Mouse (Mus musculus): ENCODE data around the gene Tent5b.
A peak's percentile ranks its signal among the peaks of the same experiment; 100 is the strongest.

The Tent5b gene

DNA sequence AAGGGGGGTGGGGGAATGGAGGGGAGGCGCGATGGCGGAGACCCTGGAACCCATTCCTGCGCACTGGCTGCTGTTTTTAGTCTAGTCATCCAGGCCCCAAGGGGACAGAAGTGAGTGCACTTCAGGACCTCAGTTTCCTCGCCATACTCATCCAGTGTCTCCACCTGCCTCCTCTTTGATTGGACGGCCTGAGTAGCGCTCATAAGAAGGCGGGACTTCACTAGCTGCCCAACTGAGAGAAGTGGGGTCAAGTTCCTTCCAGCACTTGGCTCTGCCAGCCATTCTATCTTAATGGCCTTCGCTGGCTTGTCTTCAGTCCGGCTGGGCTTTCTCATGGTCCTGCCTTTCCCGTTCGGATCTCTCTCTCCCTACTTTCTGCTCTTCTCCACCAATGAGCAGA is 10.8 kb upstream of the Tent5b start:
- DNase-seq (ENCODE audit: low read depth, low spot score): peak; percentile 72

DNA sequence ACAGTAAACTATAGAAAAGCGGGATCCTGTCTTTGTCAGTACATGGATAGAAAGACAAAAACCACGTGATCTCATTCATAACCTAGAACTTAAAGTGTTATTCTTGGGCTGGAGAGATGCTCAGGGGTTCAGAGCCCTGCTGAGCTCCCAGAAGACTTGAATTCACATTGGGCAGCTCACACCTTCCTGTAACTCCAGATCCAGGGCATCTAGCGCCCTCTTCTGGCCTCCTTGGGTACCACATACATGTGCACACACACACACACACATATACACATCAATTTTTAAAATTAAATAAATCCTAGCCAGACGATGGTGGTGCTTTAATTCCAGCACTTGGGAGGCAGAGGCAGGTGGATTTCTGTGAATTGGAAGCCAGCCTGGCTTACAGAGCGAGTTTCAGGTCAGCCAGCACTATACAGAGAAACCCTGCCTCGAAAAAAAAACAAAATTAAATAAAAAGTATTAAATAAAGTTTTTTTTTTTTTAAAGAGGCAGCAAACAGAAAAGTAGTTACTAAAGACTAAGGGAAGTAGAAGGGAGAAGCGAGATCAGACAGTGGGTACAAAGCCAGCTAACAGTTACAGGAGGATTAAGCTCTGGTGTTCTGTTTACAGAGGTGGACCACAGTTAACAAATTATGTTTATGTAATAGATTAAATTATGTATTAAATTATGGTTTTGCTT is 8.7 kb upstream of the Tent5b start:
- no peak for DNase-seq (ENCODE audit: low read depth, low spot score)

DNA sequence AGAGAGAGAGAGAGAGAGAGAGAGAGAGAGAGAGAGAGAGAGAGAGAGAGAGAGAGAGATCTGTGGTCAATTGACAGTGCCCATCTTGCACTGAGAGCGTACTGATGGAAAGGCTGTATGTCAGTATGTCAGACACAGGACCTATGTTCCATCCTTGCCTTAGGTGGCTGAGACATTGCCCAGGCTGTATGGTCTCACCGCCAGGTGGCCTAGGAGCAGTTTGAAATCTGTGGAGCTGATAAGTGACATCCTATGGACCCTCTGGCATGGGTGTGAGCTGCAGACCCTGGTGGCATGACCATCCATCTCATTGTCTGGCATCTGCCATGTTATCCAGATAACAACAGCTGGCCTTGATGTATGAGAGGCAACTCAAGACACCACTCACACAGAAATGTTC is 6.1 kb upstream of the Tent5b start:
- no peak for DNase-seq (ENCODE audit: low read depth, low spot score)

DNA sequence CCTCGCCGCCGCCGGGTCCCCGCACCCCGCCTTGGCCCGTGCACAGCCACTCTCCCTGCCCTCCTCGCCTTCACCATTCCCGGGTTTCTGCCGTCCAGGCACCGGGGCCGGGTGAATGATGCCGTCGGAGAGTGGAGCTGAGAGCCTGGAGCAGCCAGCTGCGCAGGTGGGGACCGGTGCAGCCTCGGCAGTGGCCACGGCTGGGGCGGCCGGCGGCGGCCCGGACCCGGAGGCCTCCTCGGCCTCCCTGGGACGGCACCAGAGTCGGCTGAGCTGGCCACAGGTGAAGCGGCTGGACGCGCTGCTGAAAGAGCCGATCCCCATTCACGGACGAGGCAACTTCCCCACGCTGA is 229 bp downstream of the Tent5b start:
- DNase-seq (ENCODE audit: low read depth, low spot score): no peak

DNA sequence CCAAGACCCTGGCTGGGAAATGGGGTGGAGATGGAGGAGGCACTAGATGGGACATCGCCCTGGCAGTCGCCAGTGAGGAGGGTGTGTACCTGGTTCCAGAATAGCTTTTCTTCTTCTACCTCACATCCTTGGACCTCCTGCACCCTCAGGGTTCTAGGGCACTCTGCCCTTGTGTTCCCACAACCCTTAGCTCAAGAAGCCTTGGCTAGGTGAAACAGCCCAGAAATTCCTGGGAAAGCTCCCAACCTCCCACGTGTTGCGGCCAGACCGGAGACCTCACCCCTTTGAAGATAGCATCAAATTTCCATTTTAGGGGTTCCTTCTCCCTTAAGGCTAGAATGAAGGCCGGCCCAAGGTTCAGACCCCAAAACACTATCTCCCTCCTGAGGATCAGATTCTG is 822 bp downstream of the Tent5b start:
- DNase-seq (ENCODE audit: low read depth, low spot score): no peak

DNA sequence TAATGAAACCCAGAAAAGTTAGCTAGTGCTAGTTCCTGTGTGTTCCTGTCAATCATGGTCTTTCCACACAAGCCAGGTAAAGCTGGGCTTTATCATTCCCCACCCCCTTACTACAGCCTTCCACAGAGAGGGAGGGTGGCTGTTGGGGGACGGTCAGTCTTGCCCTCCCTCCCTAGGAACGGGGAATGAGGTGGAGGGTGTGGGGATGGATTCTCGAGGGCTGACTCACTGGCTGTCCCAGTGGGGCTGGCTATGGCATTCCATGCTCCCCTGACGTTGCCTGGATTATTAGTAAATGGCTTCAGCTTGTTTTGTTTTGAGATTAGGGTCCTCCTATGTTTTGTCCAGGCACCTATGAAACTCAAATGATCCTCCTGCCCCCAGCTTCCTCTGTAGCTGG is 1.6 kb downstream of the Tent5b start:
- DNase-seq (ENCODE audit: low read depth, low spot score): no peak

DNA sequence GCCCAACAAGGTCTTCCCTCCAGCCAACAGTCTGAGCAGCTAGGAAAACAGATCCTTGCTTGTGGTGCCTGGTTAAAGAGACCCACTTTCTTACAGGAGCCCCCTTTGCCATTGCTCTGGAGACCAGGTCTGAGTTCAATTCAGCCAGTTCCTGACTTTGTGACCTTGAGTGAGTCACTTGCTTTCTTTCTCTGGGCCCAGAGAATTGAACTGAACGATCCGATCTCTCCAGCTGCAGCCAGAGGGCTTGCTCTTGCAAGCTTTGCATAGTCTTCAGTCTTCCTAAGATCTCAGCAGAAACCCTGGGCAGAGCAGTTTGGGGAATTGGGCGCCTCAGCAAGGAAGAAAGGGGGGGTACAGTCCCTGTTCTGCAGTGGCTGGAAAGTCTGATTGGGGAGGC is 2.5 kb downstream of the Tent5b start:
- no peak for DNase-seq (ENCODE audit: low read depth, low spot score)

DNA sequence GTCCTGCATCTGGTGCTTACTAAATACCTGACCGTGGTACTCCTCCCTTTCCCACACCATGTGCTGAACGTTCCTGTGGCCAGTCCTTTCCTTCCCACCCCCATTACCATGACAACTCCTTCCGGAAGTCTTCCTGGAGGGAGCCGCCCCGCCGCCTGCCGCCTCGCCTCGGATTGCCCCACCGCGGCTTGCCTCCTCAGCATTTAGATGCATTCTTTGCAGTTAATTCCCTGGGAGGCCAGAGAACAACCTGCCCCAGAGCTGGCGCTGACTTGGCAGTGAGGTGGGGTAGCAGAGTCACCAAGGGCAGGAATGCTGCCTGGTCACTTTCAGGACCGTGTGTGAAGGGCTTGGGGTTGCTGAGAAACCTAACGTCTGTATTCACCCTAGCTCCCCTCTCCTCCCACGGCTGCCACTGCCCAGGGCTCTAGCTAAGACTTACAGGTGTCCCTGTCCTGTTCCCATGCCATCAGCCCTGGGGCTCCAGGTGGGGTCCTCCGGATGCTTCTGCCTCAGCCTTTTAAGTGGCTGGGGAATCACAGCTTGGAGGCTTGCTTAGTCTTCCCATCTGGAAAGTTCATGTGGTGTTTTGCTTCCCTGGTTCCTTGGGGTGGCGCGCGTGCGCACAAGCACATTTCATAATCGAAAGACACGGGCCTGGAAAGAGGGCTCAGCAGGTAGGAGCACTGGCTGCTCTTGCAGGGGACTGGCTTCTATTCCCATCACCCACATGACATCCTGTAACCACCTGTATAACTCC is 4.5 kb downstream of the Tent5b start:
- no peak for DNase-seq (ENCODE audit: low read depth, low spot score)

DNA sequence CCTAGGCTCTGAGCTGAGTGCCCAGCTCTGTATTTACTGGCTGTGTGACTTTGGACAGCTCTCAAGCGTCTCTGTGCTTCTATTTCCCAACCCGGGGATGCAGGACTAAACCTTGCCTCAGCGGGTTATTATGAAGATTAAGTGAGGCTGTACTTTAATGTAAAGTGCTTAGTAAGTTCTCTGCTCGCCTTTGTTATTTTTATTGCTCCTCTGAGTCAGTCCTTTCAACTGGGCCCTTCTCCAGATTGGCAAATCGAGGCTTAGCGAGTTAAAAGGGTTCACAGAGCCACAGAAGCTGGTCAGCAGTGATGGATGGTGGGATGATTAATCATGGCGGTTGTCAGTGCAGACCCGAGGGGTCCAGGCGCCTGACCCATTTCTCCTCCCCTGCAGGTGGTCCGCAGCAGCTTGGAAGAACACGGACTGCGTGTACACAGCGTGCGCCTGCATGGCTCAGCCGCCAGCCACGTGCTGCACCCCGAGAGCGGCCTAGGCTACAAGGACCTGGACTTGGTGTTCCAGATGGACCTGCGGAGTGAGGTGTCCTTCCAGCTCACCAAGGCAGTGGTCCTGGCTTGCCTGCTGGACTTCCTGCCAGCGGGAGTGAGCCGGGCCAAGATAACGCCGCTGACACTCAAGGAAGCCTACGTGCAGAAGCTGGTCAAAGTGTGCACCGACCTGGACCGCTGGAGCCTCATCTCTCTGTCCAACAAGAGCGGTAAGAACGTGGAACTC is 5.9 kb downstream of the Tent5b start:
- no peak for DNase-seq (ENCODE audit: low read depth, low spot score)

DNA sequence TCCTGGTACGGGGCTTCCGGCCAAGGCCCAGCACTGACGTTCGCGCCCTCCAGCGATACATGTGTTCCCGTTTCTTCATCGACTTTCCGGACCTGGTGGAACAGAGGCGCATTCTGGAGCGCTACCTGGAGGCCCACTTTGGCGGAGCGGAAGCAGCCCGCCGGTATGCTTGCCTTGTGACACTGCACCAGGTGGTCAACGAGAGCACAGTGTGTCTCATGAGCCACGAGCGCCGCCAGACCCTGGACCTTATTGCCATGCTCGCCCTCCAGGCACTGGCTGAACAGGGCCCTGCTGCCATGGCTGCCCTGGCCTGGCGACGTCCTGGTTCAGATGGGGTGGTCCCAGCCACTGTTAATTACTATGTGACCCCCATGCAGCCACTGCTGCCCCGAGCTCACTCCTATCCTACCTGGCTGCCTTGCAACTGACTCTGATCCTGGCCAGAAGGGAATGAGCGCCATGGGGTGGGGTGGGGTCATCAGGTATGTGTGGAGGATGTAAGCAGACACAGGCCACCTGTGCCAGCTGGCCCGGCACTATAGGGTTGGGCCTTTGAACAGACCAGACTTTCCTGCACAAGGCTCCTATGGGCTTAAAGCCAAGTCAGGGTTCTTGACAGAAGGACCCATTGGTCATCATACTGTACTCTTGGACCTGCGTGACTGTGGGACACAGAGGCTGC is 6.9 kb downstream of the Tent5b start:
- no peak for DNase-seq (ENCODE audit: low read depth, low spot score)

DNA sequence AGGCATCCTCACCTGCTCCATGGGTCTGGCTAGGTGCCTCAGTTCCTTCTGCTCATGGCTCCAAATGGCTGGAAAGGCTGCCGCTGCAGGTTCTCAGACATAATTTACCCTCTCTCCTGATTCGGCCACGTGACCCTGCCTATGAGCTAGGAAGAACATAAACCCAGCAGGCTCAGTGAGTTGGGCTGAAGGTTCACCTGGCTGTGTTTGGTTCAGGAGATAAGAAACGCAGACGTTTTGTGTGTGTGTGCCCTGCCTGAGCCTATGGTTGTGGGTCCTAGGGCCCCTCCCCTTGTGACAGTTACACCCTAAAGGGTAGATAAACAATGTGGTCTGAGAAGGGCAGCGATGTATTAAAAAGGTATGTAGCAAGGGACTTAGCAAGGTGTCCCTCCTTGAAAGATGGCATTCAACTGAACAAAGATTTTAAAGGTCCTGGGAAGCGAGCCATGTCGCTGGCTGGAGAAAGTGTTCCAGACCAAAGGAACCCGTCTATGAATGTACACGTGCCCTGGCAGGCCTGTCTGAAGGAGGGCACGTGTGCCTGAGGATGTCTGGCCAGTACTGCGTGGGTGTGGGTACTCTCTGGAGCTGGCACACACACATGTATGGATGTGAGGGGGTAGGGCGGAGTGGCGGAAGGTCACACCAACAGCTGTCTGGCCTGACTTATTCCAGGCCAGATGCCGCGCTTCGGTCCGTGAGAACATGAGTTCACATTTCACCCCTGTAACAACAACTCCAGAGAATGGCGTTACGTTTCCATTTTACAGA is 8.9 kb downstream of the Tent5b start:
- DNase-seq (ENCODE audit: low read depth, low spot score): no peak

DNA sequence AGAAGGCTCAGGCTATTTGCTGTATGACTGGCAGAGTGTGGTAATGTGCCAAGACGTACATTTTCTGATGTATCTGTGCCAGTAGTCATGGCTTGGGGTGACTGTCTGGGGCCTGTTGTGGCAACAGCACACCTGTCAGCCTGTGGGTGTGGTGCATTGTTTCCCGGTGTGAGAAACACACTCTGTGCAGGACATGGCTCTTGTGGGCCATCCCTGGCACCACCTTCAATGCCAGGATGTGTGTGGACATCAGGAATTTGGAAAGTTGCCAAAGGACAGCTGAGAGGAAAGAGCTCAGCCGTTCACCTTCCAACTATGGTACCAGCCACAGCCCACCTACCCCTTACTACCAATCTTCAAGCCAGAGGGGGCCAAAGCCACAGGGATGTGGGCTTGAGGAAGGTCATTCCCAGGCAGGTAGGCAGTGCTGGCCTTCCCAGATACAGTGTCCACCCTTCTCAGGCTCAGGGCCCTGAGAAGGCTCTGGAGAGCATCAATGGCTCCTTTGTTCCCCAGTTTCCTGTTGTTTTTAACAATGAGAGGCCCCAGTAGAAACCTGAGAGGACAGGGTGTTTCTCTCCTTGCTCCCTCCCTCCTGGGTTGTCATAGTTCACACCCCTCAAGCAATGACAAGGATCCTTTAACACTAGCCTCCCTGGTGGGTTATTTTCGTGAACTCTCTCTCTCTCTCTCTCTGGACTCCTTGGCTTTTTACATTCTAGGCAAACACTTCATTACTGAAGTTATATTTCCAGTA is 9.7 kb downstream of the Tent5b start:
- DNase-seq (ENCODE audit: low read depth, low spot score): no peak

DNA sequence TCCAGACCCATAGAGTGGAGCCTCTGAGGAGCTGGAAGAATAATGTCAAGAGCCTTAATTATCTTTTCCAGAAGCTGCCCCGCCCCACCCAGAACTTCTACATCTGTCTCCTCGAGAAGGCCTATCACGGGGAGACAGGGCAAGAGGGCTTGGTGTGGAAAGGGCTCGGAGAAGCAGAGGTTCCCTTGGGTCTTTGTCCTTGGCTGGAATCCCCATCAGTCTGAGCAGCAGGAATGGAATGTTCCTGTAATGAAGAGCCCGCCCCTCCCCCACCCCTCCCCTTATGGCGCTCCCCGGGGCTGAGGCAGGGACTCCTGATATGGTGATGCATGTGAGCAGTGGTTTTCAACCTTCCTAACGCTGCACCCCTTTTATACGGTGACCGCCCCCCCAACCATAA is 11.9 kb downstream of the Tent5b start:
- DNase-seq (ENCODE audit: low read depth, low spot score): peak; percentile 69

DNA sequence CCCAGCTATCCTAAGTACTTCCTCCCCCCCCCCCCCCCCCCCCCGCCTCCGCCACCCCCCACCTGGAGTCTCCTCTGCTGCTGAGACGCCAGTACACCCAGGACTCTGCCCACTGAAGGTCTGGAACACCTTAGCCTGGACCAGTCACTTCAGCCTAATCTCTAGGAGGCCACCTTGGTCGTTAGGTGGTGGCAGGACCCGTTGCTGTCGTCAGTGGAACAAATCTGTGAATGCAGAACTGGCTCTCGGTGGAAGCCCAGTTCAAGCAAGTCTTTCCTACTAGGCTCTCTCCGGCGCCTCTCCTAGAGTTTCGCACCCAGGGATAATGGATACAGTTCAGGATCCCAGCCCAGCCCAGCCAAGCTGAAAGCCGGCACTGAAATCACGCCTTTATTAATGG is 14.0 kb downstream of the Tent5b start:
- DNase-seq (ENCODE audit: low read depth, low spot score): no peak

DNA sequence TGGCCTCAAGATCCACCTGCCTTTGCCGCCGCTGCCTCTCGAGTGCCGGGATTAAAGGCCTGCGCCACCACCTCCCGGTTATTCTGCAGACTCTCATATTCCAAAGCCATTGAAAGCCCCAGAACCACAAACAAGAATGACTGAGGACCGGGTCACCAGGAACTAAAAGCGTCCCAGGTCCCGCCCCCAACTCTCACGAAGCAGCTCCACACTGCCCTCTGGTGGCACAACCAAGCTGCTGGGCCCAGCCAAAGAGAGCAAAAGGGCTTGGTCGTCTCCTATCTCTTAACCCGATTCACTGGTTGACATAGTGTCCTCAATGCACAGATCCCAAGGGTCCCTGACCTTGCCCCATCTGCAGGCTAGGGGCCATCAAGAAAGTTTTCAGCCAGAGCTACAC is 14.5 kb downstream of the Tent5b start:
- peak; percentile 76 for DNase-seq (ENCODE audit: low read depth, low spot score)

DNA sequence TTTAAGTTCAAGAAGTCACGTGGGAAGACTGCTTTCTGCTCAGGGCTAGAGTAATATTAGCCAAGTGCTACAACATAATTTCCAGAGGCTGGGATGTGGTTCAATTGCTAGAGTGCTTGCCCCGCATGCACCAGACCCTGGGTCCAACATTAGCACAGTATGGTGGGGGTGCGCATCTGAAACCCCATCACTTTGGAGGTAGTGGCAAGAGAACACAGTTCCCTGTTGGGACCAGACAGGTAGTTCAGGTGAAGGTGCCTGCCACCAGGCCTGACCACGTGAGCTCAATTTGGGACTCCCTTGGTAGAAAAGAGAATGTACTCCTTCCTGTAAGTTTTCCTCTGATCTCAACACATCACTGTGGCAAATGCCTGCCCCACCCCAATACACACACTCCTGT is 14.9 kb downstream of the Tent5b start:
- no peak for DNase-seq (ENCODE audit: low read depth, low spot score)

DNA sequence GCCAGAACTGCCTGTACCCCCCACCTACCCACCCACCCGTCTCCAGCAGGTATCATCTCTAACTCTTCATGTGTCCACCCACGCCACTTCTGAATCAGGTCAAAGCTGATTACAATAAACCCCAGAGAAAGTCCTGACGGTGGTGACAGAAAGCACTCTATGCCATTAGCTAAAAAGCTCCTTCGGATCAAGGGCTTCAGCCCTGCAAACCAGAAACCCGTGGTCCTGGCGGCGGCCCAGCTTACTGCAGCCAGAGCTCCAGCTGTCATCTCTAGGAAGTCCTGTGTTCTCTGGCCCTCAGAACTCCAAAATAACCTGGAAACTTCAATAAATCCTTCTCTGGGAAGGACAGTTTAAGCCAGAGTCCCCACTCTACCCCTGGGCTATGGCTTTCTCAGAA is 15.8 kb downstream of the Tent5b start:
- DNase-seq (ENCODE audit: low read depth, low spot score): no peak

DNA sequence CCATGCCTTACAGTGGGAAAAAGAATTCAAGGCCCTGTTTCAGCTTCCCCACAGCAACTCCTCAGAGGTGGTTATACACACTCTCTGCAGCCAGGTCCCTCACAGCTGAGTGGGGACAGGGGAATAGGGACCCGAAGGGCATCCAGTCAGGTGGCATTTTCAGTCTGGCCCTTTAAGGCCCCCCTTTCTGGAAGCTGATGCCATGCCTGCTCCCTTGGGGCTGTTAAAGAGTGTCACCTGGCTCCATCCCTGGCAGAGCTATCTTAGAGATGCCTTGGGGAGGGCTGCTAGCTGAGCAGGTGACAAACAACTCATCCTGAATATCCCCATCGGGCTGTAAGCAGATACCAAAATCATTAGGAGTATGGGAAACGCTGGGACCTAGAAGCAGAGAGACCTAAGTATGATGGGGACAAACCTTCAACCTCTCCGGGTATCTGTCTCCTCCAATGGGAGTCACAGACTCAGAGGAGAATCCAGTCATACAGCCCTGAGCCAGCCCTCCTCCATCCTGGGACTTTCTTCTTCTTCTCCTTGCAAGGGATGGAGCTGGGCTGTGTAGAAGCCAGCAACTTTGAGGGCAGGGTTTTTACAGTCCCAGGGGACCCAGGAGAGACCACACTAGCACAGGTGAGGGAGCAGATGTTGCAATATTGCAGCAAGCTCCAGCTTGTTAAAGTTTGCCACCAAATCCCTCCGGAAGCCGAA is 17.0 kb downstream of the Tent5b start:
- DNase-seq (ENCODE audit: low read depth, low spot score): no peak

DNA sequence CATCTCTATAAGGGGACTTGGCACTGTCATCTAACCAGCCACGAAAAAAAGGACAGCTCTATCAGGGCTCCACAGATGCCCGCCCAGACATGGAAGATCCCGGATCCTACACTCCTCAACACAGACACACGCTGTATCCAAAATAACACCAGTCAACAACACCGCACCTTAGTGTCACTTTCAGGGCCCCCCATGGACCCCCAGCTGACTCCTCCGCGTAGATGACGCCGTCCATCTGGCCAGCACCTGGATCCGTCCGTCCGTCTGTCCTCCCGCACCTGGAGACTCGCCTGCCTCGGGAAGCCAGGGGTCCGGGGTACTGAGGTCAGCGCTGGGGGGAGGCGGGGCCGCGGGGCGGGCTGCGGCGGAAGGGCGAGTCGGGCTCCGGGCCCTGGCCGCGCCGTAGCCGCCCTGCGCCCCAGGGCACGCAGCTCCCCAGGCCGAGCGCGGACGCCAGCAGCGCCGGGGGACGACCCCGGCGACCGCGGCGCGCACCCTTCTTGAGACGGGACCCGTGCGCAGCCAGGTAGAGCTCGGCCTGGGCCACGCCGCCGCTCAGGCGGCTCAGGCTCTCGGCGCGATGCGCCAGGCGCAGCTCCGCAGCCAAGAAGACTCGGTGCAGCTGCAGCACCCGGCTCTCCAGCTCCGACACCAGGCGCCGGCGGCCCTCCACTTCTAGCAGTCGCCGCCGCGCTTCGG is 17.7 kb downstream of the Tent5b start:
- DNase-seq (ENCODE audit: low read depth, low spot score): no peak

Measured in skeletal muscle tissue, adult 2 months (tissue).